Mouse (Mus musculus) heart, embryonic 11.5 days (tissue): ENCODE measurements around the gene Rad51b. TPM values are rescaled to one million over a fixed set of nuclear protein-coding genes. Genes with fewer than 3 reads are reported as not detected.

Experiments used
- ATAC-seq: fragments of 200-750 bp; cut with Nextera tagmentation; replicated peaks from 2 replicates; pipeline ENCODE4 v1.8.0; 2017; ENCODE audit warnings: moderate library complexity; ENCODE audit not compliant: insufficient number of reproducible peaks, low FRiP score, low TSS enrichment
- H3K27ac ChIP-seq: fragments of 300-500 bp; sonication (generic); 2 replicates; pipeline ENCODE4 v1.5.1; 2014; ENCODE audit warnings: mild to moderate bottlenecking, low read depth, low read length
- H3K27me3 ChIP-seq: fragments of 300-500 bp; sonication (generic); 2 replicates; pipeline ENCODE4 v1.6.1; 2014; ENCODE audit warnings: mild to moderate bottlenecking, low read length, mixed read lengths; ENCODE audit not compliant: control insufficient read depth, insufficient read depth
- H3K36me3 ChIP-seq: fragments of 300-500 bp; sonication (generic); 2 replicates; pipeline ENCODE4 v1.6.1; 2014; ENCODE audit warnings: mild to moderate bottlenecking, low read length, moderate library complexity, mixed read lengths; ENCODE audit not compliant: control insufficient read depth, insufficient read depth
- H3K4me1 ChIP-seq: fragments of 300-500 bp; sonication (generic); 2 replicates; pipeline ENCODE4 v1.6.1; 2014; ENCODE audit warnings: low read length; ENCODE audit not compliant: control insufficient read depth, insufficient read depth
- H3K4me2 ChIP-seq: fragments of 300-500 bp; sonication (generic); 2 replicates; pipeline ENCODE4 v1.6.1; 2014; ENCODE audit warnings: mild to moderate bottlenecking, moderate library complexity
- H3K4me3 ChIP-seq: fragments of 300-500 bp; sonication (generic); 2 replicates; pipeline ENCODE4 v1.5.1; 2014; ENCODE audit warnings: low read depth, low read length
- H3K9ac ChIP-seq: fragments of 300-500 bp; sonication (generic); 2 replicates; pipeline ENCODE4 v1.6.1; 2014; ENCODE audit warnings: mild to moderate bottlenecking, low read depth, low read length, moderate library complexity
- H3K9me3 ChIP-seq: fragments of 300-500 bp; sonication (generic); replicated peaks from 2 replicates; pipeline ENCODE4 v1.6.1; 2016; ENCODE audit warnings: low read length; ENCODE audit not compliant: control insufficient read depth
- WGBS: fragments of 180-500 bp; shearing (Covaris S2); extraction: QIAGEN DNeasy Blood & Tissue Kit; methylation state at CpG from one replicate; pipeline ENCODE4 v1.1.7; 2014; ENCODE audit not compliant: insufficient replicate concordance; 5-methylcytosine and 5-hydroxymethylcytosine counted together
- polyA plus RNA-seq: library from polyadenylated mRNA; unstranded; fragments of >200 nt; fragmentation: Nextera tagmentation; extraction: Ambion mirVana; gene quantifications from 2 replicates; pipeline ENCODE4 v1.2.1, GENCODE M21; 2014

Rad51b gene
- polyA plus RNA-seq, 1 experiment from 2014 or later = 6.4 TPM

- H3K4me3 ChIP-seq = no peak overlapping the region
- 75% methylated on average over 11 of the region's 11 CpGs for WGBS
- H3K27ac ChIP-seq = no peak overlapping the region
- no peaks in the 10 kb centered on the region for H3K9me3 ChIP-seq
- H3K9ac ChIP-seq = no peak overlapping the region
- H3K36me3 ChIP-seq = no peaks in the 10 kb centered on the region
- peaks cover 17% of the 10 kb centered on the region for H3K4me1 ChIP-seq
- no peak for ATAC-seq
- H3K4me2 ChIP-seq = no peak overlapping the region
- H3K27me3 ChIP-seq = no peaks in the 10 kb centered on the region
These were observed 205.9 kb downstream of the Rad51b start for GRCm38 (mm10) chr12:79502862-79503581.

- no peaks in the 10 kb centered on the region for H3K27me3 ChIP-seq
- peaks cover 17% of the 10 kb centered on the region for H3K4me1 ChIP-seq
- H3K36me3 ChIP-seq = no peaks in the 10 kb centered on the region
- no peak overlapping the region for H3K4me3 ChIP-seq
- no peak for ATAC-seq
- H3K27ac ChIP-seq = 0 out of 2 replicates have a peak overlapping the region, but pooled peaks have one; percentile 1
- no peak overlapping the region for H3K4me2 ChIP-seq
- 72% methylated on average over 3 of the region's 3 CpGs for WGBS
- H3K9ac ChIP-seq = no peak overlapping the region
- H3K9me3 ChIP-seq = no peaks in the 10 kb centered on the region
These were observed 206.8 kb downstream of the Rad51b start for GRCm38 (mm10) chr12:79503582-79504515.

DNA sequence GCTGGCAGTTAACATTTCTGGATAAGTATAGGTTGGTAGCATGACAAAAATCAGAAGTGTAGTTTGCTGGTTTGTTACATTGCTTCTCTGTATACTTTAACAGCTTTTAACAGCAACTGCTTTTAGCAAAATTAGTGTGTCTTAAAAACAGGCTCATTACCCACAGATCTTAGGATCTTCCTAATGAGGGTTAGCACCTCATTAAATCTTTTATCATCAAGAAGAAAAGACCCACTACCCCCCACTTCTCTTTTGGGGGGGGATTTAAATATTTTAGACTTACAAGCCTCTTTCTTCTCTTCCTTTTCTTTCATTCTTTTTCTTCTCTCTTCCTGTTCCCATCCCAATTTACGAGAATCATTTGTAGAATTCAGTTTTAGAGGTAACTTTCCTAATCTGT is 207.6 kb downstream of the Rad51b start:
- Histone ChIP-seq H3K9me3 (no peaks in the 10 kb centered on the region), H3K4me1 (peaks cover 17% of the 10 kb centered on the region), H3K4me3 (no peak overlapping the region), H3K9ac (no peak overlapping the region), H3K36me3 (no peaks in the 10 kb centered on the region), H3K4me2 (no peak overlapping the region), H3K27ac (0 out of 2 replicates have a peak overlapping the region, but pooled peaks have one; percentile 1), H3K27me3 (no peaks in the 10 kb centered on the region)
- WGBS = 76% methylated on average over 1 of the region's 1 CpGs
- ATAC-seq = no peak

DNA sequence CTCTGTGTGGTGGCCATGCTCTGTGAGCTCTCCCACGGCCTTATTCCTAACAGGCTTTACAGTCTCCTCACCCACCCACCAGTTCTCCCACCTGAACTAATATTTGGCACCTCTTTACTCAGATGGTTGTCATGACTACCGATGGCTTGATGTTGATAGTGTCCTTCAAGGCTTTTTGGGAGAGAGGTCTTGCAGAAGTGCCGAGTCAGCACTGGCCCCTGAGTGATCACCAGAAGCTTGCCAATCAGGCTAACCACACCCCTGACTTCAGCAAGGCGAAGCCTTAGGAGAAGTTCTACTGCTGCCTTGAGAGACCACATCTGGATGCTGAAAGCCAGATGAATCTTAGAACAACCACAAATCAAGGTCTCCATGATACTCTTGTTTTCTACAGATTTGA is 209.3 kb downstream of the Rad51b start:
- WGBS = 72% methylated on average over 4 of the region's 4 CpGs
- Histone ChIP-seq H3K27ac (no peak overlapping the region), H3K9me3 (no peaks in the 10 kb centered on the region), H3K4me3 (no peak overlapping the region), H3K4me1 (peaks cover 21% of the 10 kb centered on the region), H3K4me2 (no peak overlapping the region), H3K36me3 (no peaks in the 10 kb centered on the region), H3K27me3 (no peaks in the 10 kb centered on the region), H3K9ac (no peak overlapping the region)
- no peak for ATAC-seq

DNA sequence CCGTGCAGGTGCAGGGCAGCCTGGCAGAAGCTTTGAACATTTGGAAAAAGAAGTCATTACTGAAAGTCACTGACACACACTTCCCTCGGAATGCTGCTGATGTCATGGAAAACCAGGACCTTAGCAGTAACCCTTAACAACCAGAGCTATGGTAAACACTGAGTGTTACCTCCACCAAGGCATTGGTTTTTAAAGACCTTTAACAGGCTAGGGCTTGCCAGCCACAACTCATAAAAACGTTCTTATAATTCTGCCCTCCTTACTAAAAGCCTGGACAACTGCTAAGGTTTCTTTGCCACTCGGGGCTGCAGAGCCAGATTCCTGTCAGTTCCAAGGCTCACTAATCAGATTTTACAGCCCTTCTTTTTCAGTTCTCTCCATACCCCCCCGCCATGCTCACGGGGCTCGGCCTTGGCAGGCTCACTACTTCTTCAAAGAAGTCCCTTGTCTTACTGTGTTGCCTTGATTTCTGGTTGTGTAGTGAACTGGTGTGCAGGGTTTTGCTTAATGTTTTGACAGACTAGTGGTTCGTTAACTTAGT is 210.1 kb downstream of the Rad51b start:
- Histone ChIP-seq H3K27ac (0 out of 2 replicates have a peak overlapping the region, but pooled peaks have one; percentile 2), H3K4me1 (peaks cover 26% of the 10 kb centered on the region), H3K4me3 (no peak overlapping the region), H3K9me3 (no peaks in the 10 kb centered on the region), H3K9ac (no peak overlapping the region), H3K27me3 (no peaks in the 10 kb centered on the region), H3K36me3 (no peaks in the 10 kb centered on the region), H3K4me2 (no peak overlapping the region)
- 42% methylated on average over 8 of the region's 8 CpGs for WGBS
- ATAC-seq = peak; percentile 35; the same call in 1 of the 2 replicates

DNA sequence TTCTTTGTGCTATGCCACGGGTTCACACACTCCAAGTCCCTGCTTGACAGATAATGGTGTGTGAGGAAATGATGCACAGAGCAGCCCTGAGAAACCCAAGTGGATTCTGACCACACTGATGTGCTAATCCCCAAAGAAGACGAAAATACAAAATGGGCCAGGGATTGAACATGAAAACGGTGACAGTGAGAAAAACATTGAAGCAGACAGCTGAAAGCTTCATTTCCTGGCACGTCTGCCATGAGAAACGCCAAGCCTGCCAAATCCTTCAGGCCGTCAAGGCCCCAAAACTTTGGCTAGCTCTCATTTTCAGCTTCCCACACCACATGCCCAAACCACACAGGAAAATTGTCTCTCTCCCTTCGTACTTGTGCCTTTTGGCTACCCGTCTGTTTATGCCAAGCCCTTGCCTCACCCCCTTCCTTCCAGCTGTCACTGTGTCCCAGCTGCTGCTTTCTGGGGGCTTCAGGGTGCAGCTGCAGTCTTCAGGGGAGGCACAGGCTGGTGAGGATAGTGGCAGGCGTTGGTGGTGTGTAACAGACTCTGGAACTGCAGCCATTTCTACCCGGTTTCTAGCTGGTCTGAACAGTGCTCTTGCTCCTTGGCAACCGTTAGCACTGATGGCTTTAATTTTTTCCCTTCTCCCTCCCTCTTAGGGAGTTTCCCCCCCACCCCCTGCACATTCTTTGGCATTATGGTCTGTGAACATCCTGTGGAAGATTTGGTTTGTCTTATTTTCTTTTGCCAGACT is 214.5 kb downstream of the Rad51b start:
- H3K4me1 ChIP-seq = peaks cover 16% of the 10 kb centered on the region
- H3K36me3 ChIP-seq = no peaks in the 10 kb centered on the region
- ATAC-seq = no peak
- H3K27ac ChIP-seq = no peak overlapping the region
- H3K4me3 ChIP-seq = no peak overlapping the region
- H3K4me2 ChIP-seq = no peak overlapping the region
- 57% methylated on average over 11 of the region's 11 CpGs for WGBS
- no peak overlapping the region for H3K9ac ChIP-seq
- H3K9me3 ChIP-seq = no peaks in the 10 kb centered on the region
- no peaks in the 10 kb centered on the region for H3K27me3 ChIP-seq

- ATAC-seq = no peak
- H3K27ac ChIP-seq = no peak overlapping the region
These were observed 215.3 kb downstream of the Rad51b start for GRCm38 (mm10) chr12:79512205-79512886.

More at GRCm38 (mm10) chr12:79512205-79512886, 215.3 kb downstream of the Rad51b start:
- peaks cover 9% of the 10 kb centered on the region; the same call in 1 of the 2 replicates for H3K4me1 ChIP-seq
- H3K4me3 ChIP-seq = no peak overlapping the region
- WGBS = 79% methylated on average over 10 of the region's 10 CpGs
- H3K9me3 ChIP-seq = no peaks in the 10 kb centered on the region
- H3K9ac ChIP-seq = no peak overlapping the region
- no peak overlapping the region for H3K4me2 ChIP-seq
- H3K36me3 ChIP-seq = no peaks in the 10 kb centered on the region
- no peaks in the 10 kb centered on the region for H3K27me3 ChIP-seq
